Mouse (Mus musculus): ENCODE measurements at regions not wholly inside any gene's neighbourhood (a gene's known extent, or its start where the extent isn't known, plus 50 kb on each side); places are given as distances from the start of the nearest gene placed in this dataset.
A peak's percentile ranks its signal among the peaks of the same experiment; 100 is the strongest.

DNA sequence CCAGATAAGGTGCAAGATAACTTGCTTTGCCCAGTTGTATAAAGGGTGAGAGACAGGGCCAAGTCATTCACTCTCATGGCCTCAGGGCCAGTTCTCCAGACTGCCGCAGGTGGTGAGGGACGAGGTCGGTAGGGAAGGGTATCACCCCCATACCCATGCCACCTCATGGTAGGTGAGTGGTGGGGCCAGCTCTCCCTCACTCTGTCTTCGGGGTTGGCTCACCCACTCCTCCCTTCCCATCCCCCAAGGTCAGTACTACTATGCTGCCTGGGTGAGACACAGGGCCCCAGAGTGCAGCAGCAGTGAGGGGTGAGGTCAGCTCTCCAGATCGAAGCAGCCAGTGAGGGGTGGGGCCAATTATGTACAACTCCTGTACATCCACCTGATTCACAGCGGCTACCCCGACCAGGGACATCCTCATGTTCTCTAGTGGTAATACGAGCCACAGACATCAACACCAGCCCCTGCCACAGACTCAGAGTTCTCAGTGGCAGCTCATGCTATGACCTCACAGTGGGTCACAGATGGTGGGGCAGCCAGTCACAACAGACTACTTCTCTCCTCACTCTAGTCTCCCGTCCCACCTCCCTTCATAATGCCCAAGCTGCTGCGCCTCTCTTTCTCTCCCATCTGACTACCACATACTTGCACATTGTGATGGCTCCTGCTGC, 138.5 kb upstream of the Tmpo start:
- no peak for DNase-seq (ENCODE audit: low spot score in 2 of 2)

DNA sequence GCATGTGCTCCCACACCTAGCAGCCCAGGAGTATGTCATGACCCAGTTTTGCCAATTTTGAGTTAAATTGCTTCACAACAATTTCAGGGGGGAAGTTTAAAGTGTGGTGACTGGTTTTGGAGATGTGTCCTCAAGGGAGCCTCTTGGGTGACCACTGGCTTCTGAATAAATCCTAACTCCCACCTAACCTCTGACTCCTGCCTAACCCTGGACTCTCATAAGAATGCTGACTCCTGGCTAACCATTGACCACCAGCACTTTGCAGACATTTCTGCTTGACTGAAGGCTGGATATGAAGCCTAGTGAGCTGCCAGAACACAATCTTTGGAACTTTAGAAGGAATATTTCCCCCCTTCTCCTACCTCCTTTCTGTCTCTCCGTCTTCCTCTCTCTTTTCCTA, 133.3 kb upstream of the Tmpo start:
- DNase-seq (ENCODE audit: low spot score in 2 of 2) = no peak

DNA sequence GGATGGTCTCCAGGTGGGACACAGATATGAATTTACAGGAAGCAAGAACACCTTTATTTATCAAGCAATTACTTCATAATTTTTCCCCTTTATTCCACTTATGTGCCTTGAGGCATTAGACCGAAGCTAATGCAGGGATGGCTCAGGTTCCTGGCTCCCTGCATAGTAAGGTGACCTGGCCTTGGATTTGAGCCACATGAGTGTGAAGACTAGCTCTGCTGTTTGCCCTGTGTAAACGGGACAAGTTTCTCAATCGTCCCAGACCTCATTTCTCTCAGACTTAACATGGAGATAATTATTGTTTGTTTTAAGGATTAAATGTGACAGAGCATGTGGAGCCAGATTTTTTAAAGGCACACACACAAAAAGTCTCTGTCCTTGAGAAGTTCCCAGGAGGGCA, 132.2 kb upstream of the Tmpo start:
- DNase-seq (ENCODE audit: low spot score in 2 of 2) = no peak

DNA sequence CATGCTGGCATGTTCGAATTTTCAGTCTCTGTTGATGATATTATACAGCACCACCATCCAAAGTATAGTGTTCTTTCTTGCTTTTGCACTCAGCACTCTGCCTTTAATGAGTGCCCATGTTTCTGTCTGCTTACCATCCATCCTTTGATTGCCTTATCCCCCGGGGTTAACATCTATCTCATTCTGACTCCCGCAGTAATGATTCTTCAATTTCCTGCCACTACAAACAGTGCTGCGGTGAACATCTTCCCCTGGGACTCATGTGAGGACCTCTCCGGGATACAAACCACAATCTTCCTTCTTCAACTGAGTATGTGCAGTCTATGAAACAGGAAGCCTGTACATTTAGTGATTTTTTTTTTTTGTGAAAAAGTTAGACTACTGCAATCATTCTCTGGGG, 131.8 kb upstream of the Tmpo start:
- DNase-seq (ENCODE audit: low spot score in 2 of 2) = no peak

DNA sequence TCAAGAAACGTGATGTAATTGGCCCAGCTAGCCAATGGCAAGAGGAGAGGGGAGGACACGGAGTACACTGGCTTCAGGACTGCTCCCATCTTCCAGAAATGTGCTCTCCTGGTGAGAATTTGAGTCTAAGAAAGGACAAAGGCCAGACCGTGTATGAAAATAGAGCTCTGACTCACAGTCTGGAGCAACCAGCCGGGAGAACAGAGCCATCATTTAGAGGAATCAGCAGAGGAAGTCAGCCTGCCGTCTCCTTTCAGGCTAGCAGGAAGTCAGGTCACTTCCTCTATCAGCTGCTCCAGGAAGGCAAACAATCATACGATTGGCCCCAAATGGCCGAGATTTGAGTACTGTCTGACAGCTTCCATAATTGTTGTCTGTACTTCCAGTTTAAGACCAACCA, 119.0 kb upstream of the Tmpo start:
- no peak for DNase-seq (ENCODE audit: low spot score in 2 of 2)

DNA sequence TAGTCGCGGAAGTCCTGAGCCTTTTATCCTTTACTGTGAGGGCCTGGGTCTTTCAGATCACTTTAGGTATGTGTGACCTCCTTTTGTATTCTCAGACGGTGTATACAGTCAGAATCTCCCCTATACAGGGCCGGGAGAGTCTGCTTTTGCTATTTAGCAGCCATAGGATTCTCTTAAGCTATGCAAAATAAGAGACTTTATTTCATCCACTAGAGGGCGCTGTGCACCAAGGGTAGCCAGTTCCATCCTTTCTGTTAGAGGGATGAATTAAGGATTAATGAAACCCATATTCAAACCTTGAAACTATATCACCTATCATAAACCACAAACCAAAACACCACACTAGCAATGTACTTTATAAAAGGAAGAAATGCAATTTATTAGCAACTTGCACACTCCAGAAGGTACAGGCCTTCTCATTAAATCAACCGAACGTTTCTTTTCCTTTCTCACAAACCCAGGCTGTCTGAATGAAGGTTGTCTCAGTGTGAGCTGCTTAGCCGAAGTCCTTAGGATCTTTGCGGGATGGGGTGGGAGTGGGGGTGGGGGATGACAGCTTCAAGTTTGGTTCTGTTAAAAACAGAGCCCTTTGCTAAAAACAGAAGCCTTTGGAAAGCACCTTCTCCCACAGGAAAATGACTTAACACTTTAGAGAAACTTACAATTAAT, 116.8 kb upstream of the Tmpo start:
- DNase-seq (ENCODE audit: low spot score in 2 of 2) = peak; percentile 28 to 75

DNA sequence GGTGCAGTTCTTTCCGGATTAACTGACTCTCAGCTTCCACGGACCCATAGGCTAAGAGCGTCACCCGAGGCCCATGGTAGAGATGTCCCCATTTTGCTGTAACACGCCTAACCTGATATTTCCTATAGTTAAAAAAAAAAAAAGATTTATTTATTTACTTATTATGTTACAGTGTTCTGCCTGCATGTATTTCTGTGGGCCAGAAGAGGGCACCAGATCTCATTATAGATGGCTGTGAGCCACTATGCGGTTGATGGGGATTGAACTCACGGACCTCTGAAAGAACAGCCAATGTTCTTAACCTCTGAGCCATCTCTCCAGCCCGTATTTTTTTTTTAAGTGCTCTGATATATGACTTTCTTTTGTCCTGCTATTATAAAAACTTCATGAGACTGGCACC, 114.2 kb upstream of the Tmpo start:
- no peak for DNase-seq (ENCODE audit: low spot score in 2 of 2)

DNA sequence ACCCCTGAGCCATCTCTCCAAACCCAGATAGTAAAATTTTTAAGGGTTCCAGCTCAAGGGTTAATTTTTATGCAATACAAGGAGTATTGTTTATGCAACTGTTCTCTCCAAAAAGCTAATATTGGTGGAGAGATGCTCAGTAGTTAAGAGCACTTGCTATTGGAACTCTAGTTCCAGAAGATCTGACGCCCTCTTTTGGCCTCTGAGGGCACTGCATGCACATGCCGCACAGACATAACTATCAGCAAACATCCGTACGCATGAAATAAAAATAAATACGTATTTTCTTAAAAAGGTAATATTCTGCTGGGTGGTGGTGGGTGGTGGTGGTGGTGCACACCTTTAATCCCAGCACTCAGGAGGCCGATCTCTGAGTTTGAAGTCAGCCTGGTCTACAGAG, 112.1 kb upstream of the Tmpo start:
- no peak for DNase-seq (ENCODE audit: low spot score in 2 of 2)

DNA sequence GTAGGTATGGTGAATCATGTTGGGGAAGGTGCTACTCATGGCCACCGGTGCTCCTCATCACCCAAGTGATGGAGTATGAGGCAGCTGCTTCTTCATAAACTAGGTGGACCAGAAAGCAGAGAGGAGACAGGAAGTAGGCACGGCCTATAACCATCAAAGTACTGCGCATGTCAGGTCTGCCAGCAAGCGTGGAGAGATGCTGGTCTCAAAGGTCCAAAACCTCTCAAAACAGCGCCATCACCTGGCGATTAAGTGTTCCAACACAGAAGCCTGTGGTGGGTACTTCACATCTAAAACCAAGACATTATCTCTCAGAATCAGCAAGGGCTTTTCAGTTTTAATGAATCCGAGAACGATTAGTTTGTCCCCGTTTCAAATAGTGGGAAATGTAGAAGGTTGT, 103.1 kb upstream of the Tmpo start:
- no peak for DNase-seq (ENCODE audit: low spot score in 2 of 2)

DNA sequence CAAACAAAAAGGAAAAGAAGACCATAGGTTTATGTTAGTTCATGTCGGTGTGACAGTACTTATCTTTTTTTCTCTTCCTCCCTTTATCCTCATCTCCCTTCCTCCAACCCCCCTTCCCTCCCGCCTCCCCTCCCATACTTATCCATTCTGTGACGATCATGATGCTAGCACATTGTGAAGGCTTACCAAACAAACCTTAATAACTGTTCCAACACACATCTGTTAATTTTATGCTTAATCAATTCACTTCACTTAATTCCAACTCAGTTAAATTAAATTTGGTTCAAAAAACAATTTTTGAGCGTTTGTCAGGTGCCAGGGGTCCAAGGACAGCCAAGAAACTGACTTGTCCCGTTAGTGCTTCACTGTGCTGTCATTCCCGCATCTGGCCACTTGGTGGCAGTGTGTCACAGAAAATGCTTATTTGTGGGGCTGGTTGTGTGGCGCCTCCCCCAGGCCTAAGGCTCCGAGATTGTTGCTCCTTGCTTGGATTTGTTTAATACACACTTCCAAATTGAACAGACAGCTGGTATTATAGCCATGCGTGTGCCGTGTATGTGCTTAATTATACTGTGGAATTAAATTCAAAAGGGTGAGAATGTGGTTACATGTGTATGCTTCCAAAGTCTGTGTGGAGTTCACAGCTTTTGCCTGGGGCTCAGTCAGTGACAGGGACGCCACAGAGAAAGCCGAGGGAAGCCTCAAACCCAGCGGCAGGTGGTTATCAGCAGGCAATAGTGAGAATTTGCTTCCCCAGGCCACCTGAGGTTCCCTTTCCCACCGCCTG, 90.0 kb upstream of the Tmpo start:
- DNase-seq (ENCODE audit: low spot score in 2 of 2) = peak; percentile 77 to 91

DNA sequence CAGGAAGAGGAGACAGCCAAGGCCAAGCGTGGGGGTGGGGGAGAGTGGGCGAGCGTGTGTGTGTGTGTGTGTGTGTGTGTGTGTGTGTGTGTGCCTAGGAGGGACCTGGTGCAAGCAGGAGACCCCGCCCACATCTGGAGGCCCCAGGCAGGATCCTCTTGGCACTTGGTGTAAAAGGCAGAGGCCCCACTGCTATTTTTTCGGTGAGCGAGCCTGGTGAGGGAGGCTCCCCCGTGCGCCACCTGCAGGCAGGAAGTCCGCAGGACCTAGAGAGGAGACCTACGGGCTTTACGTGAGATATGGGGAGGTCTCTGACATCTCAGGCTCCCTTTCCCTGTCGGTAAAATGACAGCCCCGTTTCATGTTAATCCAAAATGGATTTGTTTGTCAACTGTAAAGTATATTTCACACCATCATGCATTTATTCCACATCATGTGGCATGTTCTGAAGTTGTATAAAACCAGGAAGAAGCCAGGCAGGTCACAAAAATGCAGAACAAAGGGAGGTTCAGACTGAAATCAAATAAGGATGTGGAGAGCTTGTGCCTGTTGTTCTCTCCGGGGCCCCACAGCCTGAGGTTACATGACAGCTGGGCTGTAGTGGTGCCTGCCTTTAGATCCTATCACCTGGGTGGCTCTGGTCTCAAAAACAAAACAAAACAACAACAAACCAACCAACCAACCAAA, 89.3 kb upstream of the Tmpo start:
- DNase-seq (ENCODE audit: low spot score in 2 of 2) = peak in 1 of 2 experiments; percentile 38

DNA sequence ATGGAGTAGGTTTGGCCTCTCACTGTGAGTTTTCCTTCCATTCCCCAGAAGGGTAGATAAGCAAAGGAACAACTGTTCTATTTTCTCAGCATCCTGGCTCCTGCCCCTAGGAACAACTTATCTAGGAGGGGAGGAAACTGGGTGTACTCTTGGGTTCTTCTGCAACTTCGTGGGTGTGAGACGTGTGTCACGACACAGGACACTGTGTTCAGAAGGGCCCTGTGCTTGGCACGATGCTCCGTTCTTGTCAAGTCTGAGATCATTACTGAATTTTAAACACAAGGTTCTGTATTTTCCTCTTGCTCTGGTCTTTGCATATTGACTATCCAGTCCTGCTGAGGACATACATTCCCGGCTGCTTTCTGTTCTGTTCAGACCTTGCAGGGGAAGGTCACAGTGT, 86.8 kb upstream of the Tmpo start:
- peak; percentile 10 to 47 for DNase-seq (ENCODE audit: low spot score in 2 of 2)

DNA sequence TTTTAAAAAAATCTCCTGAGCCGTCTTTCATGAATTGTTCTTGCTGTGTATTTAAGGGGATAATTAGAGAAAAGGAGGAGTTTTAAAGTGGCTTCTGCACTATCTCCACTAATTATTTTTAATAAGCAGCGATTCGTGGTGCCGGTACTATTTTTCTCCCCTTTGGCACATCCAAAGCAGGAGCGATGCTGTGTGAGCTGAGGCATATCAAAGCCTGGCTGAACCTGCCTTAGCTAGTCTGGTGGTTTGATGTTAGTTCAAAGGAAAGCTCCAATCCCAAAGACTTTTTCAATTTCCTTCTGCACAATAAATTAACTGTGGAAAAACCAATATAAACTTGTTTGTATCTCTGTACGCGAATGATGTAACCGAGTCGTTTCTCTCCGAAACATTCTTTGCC, 79.3 kb upstream of the Tmpo start:
- DNase-seq (ENCODE audit: low spot score in 2 of 2) = no peak

DNA sequence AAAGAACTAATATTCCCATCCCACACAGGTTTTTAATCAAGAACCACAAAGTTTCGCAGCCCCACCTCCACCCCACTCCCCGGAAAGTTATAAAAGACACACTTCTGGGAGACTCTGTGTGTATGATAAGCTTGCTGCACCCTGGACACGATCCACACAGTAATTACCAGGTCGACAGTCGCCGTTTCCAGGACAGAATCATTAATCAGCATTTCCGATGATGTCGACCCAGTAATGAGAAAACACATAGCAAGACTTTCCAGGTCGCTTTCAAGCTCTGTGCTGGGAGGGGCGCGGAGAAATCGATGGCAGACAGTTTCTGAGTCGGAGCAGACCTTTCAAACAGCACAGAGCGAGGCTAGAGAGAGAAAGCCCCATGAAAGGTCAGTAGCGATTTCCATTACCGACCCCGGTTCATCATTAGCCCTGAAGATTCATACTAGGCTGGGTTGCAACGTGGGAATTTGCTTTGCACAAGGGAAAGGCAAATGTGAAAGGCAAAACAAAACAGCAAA, 68.6 kb upstream of the Tmpo start:
- DNase-seq (ENCODE audit: low spot score in 2 of 2) = no peak

DNA sequence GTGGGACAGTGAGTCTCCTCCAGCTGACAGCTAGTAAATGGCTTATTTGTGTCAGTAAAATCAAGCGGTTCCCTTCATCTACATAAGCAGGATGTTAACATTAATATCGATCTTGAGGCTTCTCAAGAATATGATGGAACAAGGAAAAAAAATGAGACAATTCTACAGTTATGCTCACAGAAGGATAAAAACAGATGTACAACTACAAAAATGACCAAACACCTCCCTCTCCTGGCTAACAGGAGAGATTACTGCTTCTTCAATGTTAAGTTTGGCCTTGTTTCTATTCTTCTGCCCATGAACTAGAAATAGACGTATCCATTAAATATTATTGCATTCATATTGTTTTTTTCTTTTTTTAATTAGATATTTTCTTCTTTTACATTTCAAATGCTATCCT, 63.2 kb upstream of the Tmpo start:
- no peak for DNase-seq (ENCODE audit: low spot score in 2 of 2)

DNA sequence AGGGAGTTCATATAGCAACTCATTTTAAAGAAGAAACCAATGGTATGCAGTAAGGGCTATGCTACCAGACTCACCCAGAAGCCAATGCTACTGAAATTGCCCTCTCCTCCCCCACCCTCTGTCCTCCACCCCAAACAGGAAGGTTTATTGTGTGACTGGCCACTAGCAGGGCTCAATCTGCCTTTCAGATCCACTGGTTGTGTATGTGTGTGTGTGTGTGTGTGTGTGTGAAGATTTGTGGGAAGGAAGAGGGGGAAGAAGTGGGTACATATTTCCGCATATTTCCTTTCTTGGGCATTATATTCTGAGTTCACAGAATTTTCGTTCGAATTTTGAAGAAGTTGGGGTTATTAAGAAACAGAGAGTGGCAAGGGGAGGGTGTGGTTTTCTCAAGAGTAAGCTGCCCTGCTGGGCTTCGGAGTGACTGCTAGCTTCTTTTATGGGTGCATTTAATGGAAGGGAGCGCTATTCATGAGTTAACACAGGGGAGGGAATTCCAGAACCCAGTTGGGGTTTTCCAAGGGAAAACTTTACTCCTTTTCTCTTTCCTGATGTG, 61.5 kb upstream of the Tmpo start:
- DNase-seq (ENCODE audit: low spot score in 2 of 2) = no peak

DNA sequence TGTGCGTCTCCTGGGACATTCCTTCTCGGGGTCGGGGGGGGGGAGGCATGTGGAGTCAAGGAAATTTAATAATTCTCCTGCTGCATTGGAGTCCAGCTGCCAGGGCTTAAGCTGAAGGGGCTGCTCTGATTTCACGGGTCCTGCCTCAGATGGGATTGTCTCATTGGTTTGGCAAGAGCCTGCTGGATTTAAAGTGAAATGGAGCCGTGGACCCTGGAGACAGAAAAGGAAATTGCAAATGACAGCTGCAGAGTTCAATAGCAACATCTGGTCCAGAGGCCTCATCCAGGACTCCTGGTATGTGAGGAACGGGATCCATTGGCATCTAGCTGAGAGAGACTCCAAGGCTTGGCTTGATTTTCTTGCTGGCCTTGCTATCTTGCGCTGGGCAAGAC, 60.5 kb upstream of the Tmpo start:
- DNase-seq (ENCODE audit: low spot score in 2 of 2) = no peak

DNA sequence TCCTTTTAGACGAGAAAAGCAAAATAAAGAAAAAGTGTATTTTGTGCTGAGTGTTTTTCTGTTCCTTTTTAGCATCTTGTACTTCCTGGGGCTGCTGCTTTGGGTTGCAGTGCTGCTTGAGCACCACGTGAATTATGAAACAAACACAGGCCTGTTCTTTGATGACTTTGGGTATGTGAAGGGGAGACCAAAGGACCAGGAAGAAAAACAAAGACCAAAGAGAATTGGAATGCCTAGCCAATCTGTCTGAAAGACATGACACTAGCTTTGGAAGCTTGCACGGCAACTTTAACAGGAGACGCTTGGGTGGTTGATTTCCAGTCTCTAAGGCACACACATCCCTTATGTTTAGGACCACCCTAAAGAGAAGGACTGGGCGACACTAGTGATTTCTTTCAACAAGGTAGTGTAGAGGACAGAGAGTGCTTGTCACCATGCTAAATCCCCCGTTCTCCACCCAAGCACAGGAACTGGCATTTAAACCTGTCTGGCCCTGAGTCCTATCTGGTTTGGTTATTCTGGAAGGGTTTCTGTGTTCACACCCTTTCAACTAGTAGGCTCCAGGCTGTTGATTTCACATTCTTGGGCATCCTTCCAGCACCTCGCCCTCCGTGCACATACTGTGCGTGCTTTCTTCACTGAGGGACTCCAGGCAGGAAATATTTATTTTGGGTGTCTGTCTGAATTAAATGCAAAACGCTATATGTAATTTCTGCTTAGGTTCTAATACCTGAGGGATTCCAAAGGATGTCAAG, 59.9 kb upstream of the Tmpo start:
- no peak for DNase-seq (ENCODE audit: low spot score in 2 of 2)

DNA sequence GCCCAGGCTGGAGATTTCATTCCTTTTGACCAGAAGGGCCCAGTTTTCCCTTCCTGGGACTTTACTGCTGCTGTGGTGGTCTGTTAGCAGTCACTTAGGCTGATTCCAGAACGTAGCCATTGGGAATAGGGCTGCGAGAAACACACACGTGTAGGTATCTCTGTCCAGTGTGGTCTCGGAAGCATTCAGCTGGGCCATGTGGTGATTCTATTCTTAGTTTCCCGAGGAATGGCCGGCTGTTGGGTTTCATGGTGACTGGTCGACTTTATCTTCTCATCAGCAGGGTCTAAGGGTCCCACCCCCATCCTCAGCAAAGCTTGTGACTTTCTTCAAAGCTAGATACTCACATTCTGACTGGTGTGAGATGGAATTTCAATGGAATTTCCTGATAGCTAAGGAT, 59.2 kb upstream of the Tmpo start:
- DNase-seq (ENCODE audit: low spot score in 2 of 2) = no peak

DNA sequence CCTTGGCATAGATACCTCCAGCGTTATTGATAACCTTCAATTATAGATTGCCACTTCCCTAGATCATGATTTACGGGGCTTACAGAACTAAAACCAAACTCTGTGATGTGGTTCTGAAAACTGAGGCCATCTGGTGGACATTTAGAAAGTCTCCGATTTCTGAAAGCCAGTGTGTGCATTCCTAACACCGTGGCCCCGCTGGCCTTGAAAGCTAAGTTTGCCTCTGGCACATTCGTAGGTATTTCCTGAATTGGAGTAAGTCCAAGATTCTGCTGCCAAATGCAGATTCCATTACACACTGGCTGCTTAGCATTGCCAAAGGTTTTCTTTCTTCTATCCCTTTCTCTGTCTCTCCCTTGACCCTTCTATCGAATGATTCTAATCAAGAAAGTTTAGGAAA, 55.7 kb upstream of the Tmpo start:
- DNase-seq (ENCODE audit: low spot score in 2 of 2) = peak in 1 of 2 experiments; percentile 27

DNA sequence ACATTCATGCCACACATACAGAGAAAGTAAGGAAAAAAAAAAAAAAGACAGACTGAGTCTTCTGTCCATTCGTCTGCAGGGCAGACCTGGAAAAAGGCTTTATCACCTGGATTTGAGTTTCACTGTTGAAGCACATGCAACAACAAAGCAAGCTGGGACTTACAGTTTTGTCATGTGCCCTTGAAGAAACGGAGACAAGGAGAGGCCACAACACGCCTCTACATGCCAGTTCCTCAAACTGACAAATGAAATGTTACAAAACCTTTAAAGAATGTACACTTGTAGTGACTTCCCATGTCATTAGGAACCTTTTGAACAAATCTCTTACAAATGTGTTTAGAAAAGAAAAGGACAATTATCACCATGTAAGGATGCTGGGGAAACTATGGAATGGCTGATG, 53.6 kb upstream of the Tmpo start:
- DNase-seq (ENCODE audit: low spot score in 2 of 2) = no peak
